Mouse (Mus musculus) myocyte (in vitro differentiated cells): Measurements from ENCODE around the gene Cacna1i.

Experiments
- CEBPB ChIP-seq: IDR thresholded peaks from 2 replicates; pipeline ENCODE4 v1.6.1; 2011; ENCODE audit warnings: mild to moderate bottlenecking, moderate library complexity; ENCODE audit not compliant: poor library complexity, insufficient read depth, severe bottlenecking
- E2F4 ChIP-seq: IDR thresholded peaks from one replicate; pipeline ENCODE4 v1.6.1; 2011; ENCODE audit warnings: mild to moderate bottlenecking, control low read depth, moderate library complexity; ENCODE audit not compliant: insufficient read depth
- POLR2A ChIP-seq: IDR thresholded peaks from one replicate; pipeline ENCODE4 v1.6.1; 2011; ENCODE audit warnings: low read depth, mild to moderate bottlenecking, control low read depth, moderate library complexity; ENCODE audit not compliant: insufficient read length
- TCF12 ChIP-seq: IDR thresholded peaks from one replicate; pipeline ENCODE4 v1.6.1; 2011; ENCODE audit warnings: mild to moderate bottlenecking, control low read depth; ENCODE audit not compliant: poor library complexity, insufficient read depth, severe bottlenecking
- USF1 ChIP-seq: IDR thresholded peaks from one replicate; pipeline ENCODE4 v1.6.1; 2011; ENCODE audit warnings: low read depth, mild to moderate bottlenecking, control low read depth, moderate library complexity

GRCm38 (mm10) chr15:80261100-80261499 lies 25.9 kb upstream of the Cacna1i start:
- TF ChIP-seq POLR2A (no peak), USF1 (no peak), CEBPB (no peak), E2F4 (no peak), TCF12 (no peak)
